Mouse (Mus musculus) spleen, embryonic (tissue): ENCODE data around the gene Atp6v1fnb.

Experiments
- CTCF ChIA-PET: fragments of 350-600 bp; sonication (Branson Sonifier 250); formaldehyde crosslinking; loops from one replicate; lab custom pipeline; 2022; lab: Charles Lee

Atp6v1fnb gene

DNA sequence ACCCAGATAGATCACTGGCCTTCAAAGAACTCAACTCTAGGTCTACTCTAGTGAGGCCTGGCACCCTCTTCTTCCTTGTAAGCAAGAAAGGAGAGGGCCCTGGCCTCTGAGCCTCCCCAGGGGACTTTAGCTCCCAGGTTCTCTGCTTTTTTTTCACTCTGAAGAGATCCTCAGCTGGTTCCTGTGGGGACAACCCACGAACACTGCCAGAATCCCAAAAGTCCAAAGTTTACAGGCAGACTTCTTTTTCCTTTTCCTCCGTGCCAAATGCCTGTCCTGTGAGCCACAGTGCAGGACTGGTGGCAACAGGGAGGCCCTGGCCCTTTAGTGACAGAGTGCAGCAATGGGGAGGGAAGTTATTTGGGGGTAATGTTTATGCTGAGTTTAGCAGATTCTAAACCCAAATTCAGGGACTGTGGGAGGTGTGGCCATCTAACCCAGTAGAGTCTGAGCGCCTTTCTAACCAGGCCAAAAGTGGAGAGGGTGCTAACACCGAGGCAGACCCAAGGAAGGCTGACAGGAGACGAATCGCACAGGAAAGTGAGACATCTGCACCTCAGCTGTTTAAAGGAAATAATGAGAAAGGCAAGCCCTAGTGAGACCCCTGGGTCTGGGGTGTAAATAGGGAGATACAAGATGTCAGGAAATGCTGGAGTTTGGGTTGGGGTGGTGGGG, 51.5 kb downstream of the Atp6v1fnb start:
- CTCF ChIA-PET, result interaction anchor here (0.8 to 1.5 kb wide), 2 partner anchors 10 to 25 kb away, joined by 3 to 5 read pairs; no protein-coding TSS in a partner anchor
